Mouse (Mus musculus) cortical plate, adult 2 months (tissue): ENCODE results near the gene Plcb3.

ENCODE experiments used
- CTCF ChIP-seq: fragments of 200-500 bp; IDR thresholded peaks from 2 replicates; pipeline ENCODE4 v1.5.1; 2011; ENCODE audit warnings: mild to moderate bottlenecking, control low read depth, low read length; ENCODE audit not compliant: insufficient read depth; ENCODE audit errors: extremely low read depth
- POLR2A ChIP-seq: fragments of 200-500 bp; IDR thresholded peaks from 2 replicates; pipeline ENCODE4 v1.6.1; 2011; ENCODE audit warnings: mild to moderate bottlenecking, low read length, control low read depth; ENCODE audit not compliant: insufficient read depth; ENCODE audit errors: extremely low read depth

GRCm38 (mm10) chr19:6939106-6940002 lies 36.9 kb downstream of the Plcb3 start:
- TF ChIP-seq POLR2A (no peak), CTCF (no peak)
